Mouse (Mus musculus): ENCODE measurements around the gene Ccl2. TPM values are rescaled to one million over a fixed set of nuclear protein-coding genes. Genes with fewer than 3 reads are reported as not detected.

Ccl2 gene
- total RNA-seq, 2 experiments from 2014 or later = 1.2 to 1.7 TPM

GRCm38 (mm10) chr11:82032678-82033344, 2.6 kb upstream of the Ccl2 start:
- intact Hi-C loops (cut with DNase I) = no loop called here

GRCm38 (mm10) chr11:82034446-82034845, 925 bp upstream of the Ccl2 start:
- intact Hi-C loops (cut with DNase I) = no loop called here
- DNase-seq = no peak

More at GRCm38 (mm10) chr11:82032678-82033344, 2.6 kb upstream of the Ccl2 start:
- DNase-seq = peak; percentile 80 to 84

- intact Hi-C loops (cut with DNase I) = loop anchor here (5.0 kb wide), 1 partner anchor 39 kb away; no protein-coding TSS in a partner anchor
- no peak for DNase-seq
These were observed 486 bp downstream of the Ccl2 start for GRCm38 (mm10) chr11:82035857-82036256.

- no peak for DNase-seq
- intact Hi-C loops (cut with DNase I) = loop anchor here (5.0 kb wide), 1 partner anchor 41 kb away; no protein-coding TSS in a partner anchor
These were observed 3.2 kb downstream of the Ccl2 start, which contains the start of gene Gm17268 for GRCm38 (mm10) chr11:82038535-82038934. Gm17268 (minus strand) TSS chr11:82038562.

GRCm38 (mm10) chr11:82039132-82039660, 3.8 kb downstream of the Ccl2 start:
- intact Hi-C loops (cut with DNase I) = loop anchor here (5.0 kb wide), 1 partner anchor 42 kb away; no protein-coding TSS in a partner anchor

GRCm38 (mm10) chr11:82041671-82042080, 6.3 kb downstream of the Ccl2 start:
- intact Hi-C loops (cut with DNase I) = no loop called here
- DNase-seq = no peak

More at GRCm38 (mm10) chr11:82039132-82039660, 3.8 kb downstream of the Ccl2 start:
- no peak for DNase-seq

- intact Hi-C loops (cut with DNase I) = no loop called here
- peak in 1 of 2 experiments; percentile 29 for DNase-seq
These were observed 10.1 kb downstream of the Ccl2 start, which contains the start of gene Ccl7 for GRCm38 (mm10) chr11:82045471-82045870. Ccl7 (plus strand) TSS chr11:82045712.

- peak; percentile 49 to 62 for DNase-seq
- intact Hi-C loops (cut with DNase I) = loop anchor here (2.0 kb wide), 1 partner anchor 129 kb away; no protein-coding TSS in a partner anchor
These were observed 12.5 kb downstream of the Ccl2 start for GRCm38 (mm10) chr11:82047746-82048415.

GRCm38 (mm10) chr11:82053849-82054248, 18.5 kb downstream of the Ccl2 start:
- no peak for DNase-seq
- intact Hi-C loops (cut with DNase I) = no loop called here

- intact Hi-C loops (cut with DNase I) = no loop called here
- no peak for DNase-seq
These were observed 22.3 kb downstream of the Ccl2 start, which contains the start of gene Ccl11 for GRCm38 (mm10) chr11:82057646-82058045. Ccl11 (plus strand) TSS chr11:82057823.

- intact Hi-C loops (cut with DNase I) = no loop called here
- DNase-seq = no peak
These were observed 26.9 kb downstream of the Ccl2 start for GRCm38 (mm10) chr11:82062226-82062625.

- intact Hi-C loops (cut with DNase I) = no loop called here
- no peak for DNase-seq
These were observed 28.1 kb downstream of the Ccl2 start for GRCm38 (mm10) chr11:82063454-82063853.

- intact Hi-C loops (cut with DNase I) = no loop called here
- DNase-seq = no peak
These were observed 31.7 kb downstream of the Ccl2 start for GRCm38 (mm10) chr11:82066953-82067571.

GRCm38 (mm10) chr11:82071076-82071475, 35.7 kb downstream of the Ccl2 start:
- intact Hi-C loops (cut with DNase I) = no loop called here

GRCm38 (mm10) chr11:82072374-82072773, 37.0 kb downstream of the Ccl2 start:
- intact Hi-C loops (cut with DNase I) = no loop called here

More at GRCm38 (mm10) chr11:82071076-82071475, 35.7 kb downstream of the Ccl2 start:
- no peak for DNase-seq

GRCm38 (mm10) chr11:82072984-82073383, 37.6 kb downstream of the Ccl2 start:
- intact Hi-C loops (cut with DNase I) = no loop called here
- no peak for DNase-seq

More at GRCm38 (mm10) chr11:82072374-82072773, 37.0 kb downstream of the Ccl2 start:
- DNase-seq = no peak

- intact Hi-C loops (cut with DNase I) = no loop called here
These were observed 38.3 kb downstream of the Ccl2 start for GRCm38 (mm10) chr11:82073686-82074085.

GRCm38 (mm10) chr11:82077031-82077430, 41.7 kb downstream of the Ccl2 start:
- intact Hi-C loops (cut with DNase I) = no loop called here
- DNase-seq = no peak

More at GRCm38 (mm10) chr11:82073686-82074085, 38.3 kb downstream of the Ccl2 start:
- no peak for DNase-seq

GRCm38 (mm10) chr11:82078136-82078730, 42.9 kb downstream of the Ccl2 start:
- DNase-seq = no peak
- intact Hi-C loops (cut with DNase I) = no loop called here

- DNase-seq = no peak
- intact Hi-C loops (cut with DNase I) = no loop called here
These were observed 45.5 kb downstream of the Ccl2 start for GRCm38 (mm10) chr11:82080865-82081264.

Measured in heart, postnatal 14 days (tissue).